Mouse (Mus musculus) cortical plate, adult 2 months (tissue): ENCODE results near the gene Kmt5a.

Experiments
- CTCF ChIP-seq: fragments of 200-500 bp; IDR thresholded peaks from 2 replicates; pipeline ENCODE4 v1.5.1; 2011; ENCODE audit warnings: mild to moderate bottlenecking, control low read depth, low read length; ENCODE audit not compliant: insufficient read depth; ENCODE audit errors: extremely low read depth
- POLR2A ChIP-seq: fragments of 200-500 bp; IDR thresholded peaks from 2 replicates; pipeline ENCODE4 v1.6.1; 2011; ENCODE audit warnings: mild to moderate bottlenecking, low read length, control low read depth; ENCODE audit not compliant: insufficient read depth; ENCODE audit errors: extremely low read depth

- TF ChIP-seq CTCF (peak; percentile 32; the same call in 1 of the 2 replicates), POLR2A (no peak)
Measured at GRCm38 (mm10) chr5:124438229-124438628, 1.5 kb upstream of the Kmt5a start.
